Mouse (Mus musculus) ovary, postnatal 14 days (tissue): ENCODE results near the gene Sec14l1.

Source experiments
- DNase-seq: peaks from one replicate; pipeline ENCODE4 v3.0.0; 2022; ENCODE audit warnings: low spot score

Sec14l1 gene

GRCm38 (mm10) chr11:117129473-117129872 is 14.5 kb downstream of the Sec14l1 start:
- DNase-seq = no peak

GRCm38 (mm10) chr11:117130068-117130467 is 15.1 kb downstream of the Sec14l1 start:
- no peak for DNase-seq

GRCm38 (mm10) chr11:117130888-117131287 is 15.9 kb downstream of the Sec14l1 start:
- no peak for DNase-seq

GRCm38 (mm10) chr11:117131450-117131849 is 16.5 kb downstream of the Sec14l1 start:
- no peak for DNase-seq

- no peak for DNase-seq
Observed at GRCm38 (mm10) chr11:117134776-117135387, 19.9 kb downstream of the Sec14l1 start.

GRCm38 (mm10) chr11:117135457-117136290 is 20.7 kb downstream of the Sec14l1 start:
- no peak for DNase-seq

- DNase-seq = no peak
Observed at GRCm38 (mm10) chr11:117136880-117137279, 21.9 kb downstream of the Sec14l1 start.

GRCm38 (mm10) chr11:117138213-117138761 is 23.3 kb downstream of the Sec14l1 start:
- DNase-seq = no peak

GRCm38 (mm10) chr11:117138795-117139463 is 24.0 kb downstream of the Sec14l1 start:
- DNase-seq = no peak

- DNase-seq = no peak
Observed at GRCm38 (mm10) chr11:117141376-117142001, 26.5 kb downstream of the Sec14l1 start.

- DNase-seq = no peak
Observed at GRCm38 (mm10) chr11:117142507-117142906, 27.5 kb downstream of the Sec14l1 start.

GRCm38 (mm10) chr11:117145451-117146117 is 30.6 kb downstream of the Sec14l1 start:
- no peak for DNase-seq

- DNase-seq = no peak
Observed at GRCm38 (mm10) chr11:117146118-117146506, 31.1 kb downstream of the Sec14l1 start.

- DNase-seq = no peak
Observed at GRCm38 (mm10) chr11:117146776-117147536, 32.0 kb downstream of the Sec14l1 start.

- no peak for DNase-seq
Observed at GRCm38 (mm10) chr11:117148893-117149685, 34.1 kb downstream of the Sec14l1 start.

GRCm38 (mm10) chr11:117150467-117150966 is 35.5 kb downstream of the Sec14l1 start:
- DNase-seq = no peak

GRCm38 (mm10) chr11:117151461-117151860 is 36.5 kb downstream of the Sec14l1 start:
- DNase-seq = no peak

GRCm38 (mm10) chr11:117152541-117152940 is 37.6 kb downstream of the Sec14l1 start:
- no peak for DNase-seq

GRCm38 (mm10) chr11:117153553-117153952 is 38.6 kb downstream of the Sec14l1 start:
- DNase-seq = no peak
